Mouse (Mus musculus): ENCODE results near the gene Nptn.

Nptn gene

GRCm38 (mm10) chr9:58701751-58702150, 119.7 kb downstream of the Nptn start:
- no peak for DNase-seq

- no peak for DNase-seq
These were observed 121.7 kb downstream of the Nptn start for GRCm38 (mm10) chr9:58703766-58704165.

- DNase-seq: no peak
These were observed 124.0 kb downstream of the Nptn start for GRCm38 (mm10) chr9:58706024-58706423.

Measured in kidney, postnatal 36 days (tissue).